Mouse (Mus musculus) CH12.LX (cell line): Measurements from ENCODE around the gene Mapre1.

Experiments used
- CTCF ChIP-seq, 2 experiments: IDR thresholded peaks in 1 of 2; conservative IDR thresholded peaks in 1 of 2; 2 replicates each; pipeline ENCODE4 v1.5.1; 2011 to 2012; ENCODE audit warnings: low read depth in 2 of 2, low read length in 2 of 2, improper control_type of control experiment in 1 of 2, inconsistent platforms in 1 of 2, mild to moderate bottlenecking in 1 of 2, moderate library complexity in 1 of 2
- E2F4 ChIP-seq: IDR thresholded peaks from 2 replicates; pipeline ENCODE4 v1.6.1; 2011; ENCODE audit warnings: low read depth, low read length, improper control_type of control experiment; ENCODE audit not compliant: insufficient replicate concordance
- ELF1 ChIP-seq: IDR thresholded peaks from 2 replicates; pipeline ENCODE4 v1.6.1; 2014; ENCODE audit warnings: low read depth, mild to moderate bottlenecking, inconsistent platforms, low read length, improper control_type of control experiment
- EP300 ChIP-seq: IDR thresholded peaks from 2 replicates; pipeline ENCODE4 v1.6.1; 2011; ENCODE audit warnings: low read length, improper control_type of control experiment
- GABPA ChIP-seq: IDR thresholded peaks from 2 replicates; pipeline ENCODE4 v1.6.1; 2012; ENCODE audit warnings: low read depth, low read length, improper control_type of control experiment, inconsistent platforms; ENCODE audit not compliant: insufficient replicate concordance
- MAFK ChIP-seq: IDR thresholded peaks from 2 replicates; pipeline ENCODE4 v1.6.1; 2011; ENCODE audit warnings: low read length, improper control_type of control experiment; ENCODE audit not compliant: insufficient replicate concordance
- POLR2A ChIP-seq: IDR thresholded peaks from 2 replicates; pipeline ENCODE4 v1.6.1; 2011; ENCODE audit warnings: low read depth, mild to moderate bottlenecking, improper control_type of control experiment, low read length
- POLR2AphosphoS2 ChIP-seq: IDR thresholded peaks from 2 replicates; pipeline ENCODE4 v1.6.1; 2011; ENCODE audit warnings: low read depth, low read length, improper control_type of control experiment
- RAD21 ChIP-seq: IDR thresholded peaks from 2 replicates; pipeline ENCODE4 v1.6.1; 2011; ENCODE audit warnings: low read depth, mild to moderate bottlenecking, low read length, improper control_type of control experiment, moderate library complexity
- SIN3A ChIP-seq: IDR thresholded peaks from 2 replicates; pipeline ENCODE4 v1.6.1; 2012; ENCODE audit warnings: low read length, improper control_type of control experiment, inconsistent platforms

DNA sequence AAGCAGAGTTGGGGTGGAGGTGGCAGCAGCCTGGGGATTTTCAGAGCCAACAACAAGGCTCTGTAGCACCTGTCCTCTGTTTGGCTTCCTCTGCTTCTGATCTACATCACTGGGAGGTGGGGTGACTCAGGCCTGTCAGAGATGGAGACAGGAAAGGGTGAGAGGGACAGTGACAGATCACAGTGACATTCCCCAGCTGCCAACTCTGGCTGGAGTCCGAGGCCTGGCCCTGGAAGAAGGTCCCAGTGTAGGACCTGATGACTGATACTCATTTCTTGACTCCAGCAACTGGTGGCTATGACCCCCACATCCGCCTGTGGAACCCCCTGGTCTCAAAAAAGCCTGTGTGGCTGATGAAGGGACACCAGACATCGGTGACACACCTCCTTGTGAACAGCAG is 68.8 kb downstream of the Mapre1 start:
- TF ChIP-seq CTCF (conservative IDR thresholded peaks at IDR 0.05 in 1 of 2, IDR thresholded peaks at IDR 0.05 in 1 of 2; ENCODE audit: low read depth in 2 of 2, low read length in 2 of 2) = no peak
- no peak for TF ChIP-seq RAD21
- TF ChIP-seq MAFK = no peak
- no peak for TF ChIP-seq EP300
- no peak for TF ChIP-seq SIN3A
- TF ChIP-seq E2F4 = no peak
- TF ChIP-seq POLR2AphosphoS2 = no peak
- no peak for TF ChIP-seq GABPA
- TF ChIP-seq ELF1 = no peak
- TF ChIP-seq POLR2A = no peak
